In the genomic region with DNA sequence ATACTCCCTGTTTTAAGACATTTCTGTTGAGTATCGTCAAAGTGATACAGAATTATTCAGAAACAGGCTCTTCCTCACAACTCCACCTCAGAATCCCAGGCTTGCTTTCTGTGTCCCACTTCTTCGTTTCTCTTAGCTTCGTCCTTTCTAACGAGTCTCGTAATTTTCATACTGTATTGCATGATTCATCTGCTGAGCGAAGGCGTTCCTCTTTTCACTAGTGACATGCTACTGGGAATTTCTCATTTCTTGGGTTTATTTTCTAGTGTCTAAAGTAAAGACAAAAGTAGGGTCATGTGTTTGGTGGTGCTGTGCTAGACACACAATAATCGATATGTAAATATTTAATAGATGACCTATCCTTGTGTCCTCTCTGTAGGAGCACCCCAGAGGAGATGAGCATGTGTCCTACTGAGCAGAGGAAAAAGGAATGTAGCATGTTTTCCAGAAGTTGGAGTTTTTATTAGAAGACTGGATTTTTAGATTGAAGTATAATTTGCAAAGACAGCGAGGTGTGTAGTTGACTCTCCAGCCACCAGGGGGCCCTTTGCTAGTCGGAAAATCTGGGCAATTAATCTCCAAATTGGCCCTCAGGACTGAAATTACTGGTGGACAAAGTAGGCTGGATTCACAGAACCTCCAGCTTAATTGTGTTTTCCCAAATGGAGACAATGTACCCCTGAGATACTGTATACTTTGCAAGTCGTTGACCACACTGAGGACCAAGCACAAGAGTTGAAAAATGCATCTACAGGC, we compare ENCODE assay signal across 10 mouse cellular contexts. TPM values are rescaled to one million over a fixed set of nuclear protein-coding genes. Genes with fewer than 3 reads are reported as not detected.
DNase-seq lines count a peak whose midpoint lies in the region; ATAC-seq lines count a peak whose summit lies in the region.
"Had no signal": no experiment of that assay in that cellular context is flagged by ENCODE, and none has a peak within 500 bp of the region (broad histone marks: within the 10 kb centered on the region; RNA-seq: fewer than 3 reads in every experiment).

No protein-coding gene starts in this region.

- H3K27me3 ChIP-seq in forebrain, embryonic 14.5 days (replicated peaks; ENCODE audit: control insufficient read depth, insufficient read depth, low read length) = no peaks in the 10 kb centered on the region
- H3K27me3 ChIP-seq in forebrain, embryonic 13.5 days = no peaks in the 10 kb centered on the region
- H3K27me3 ChIP-seq in midbrain, embryonic 14.5 days (ENCODE audit: control insufficient read depth, insufficient read depth, low read length) = no peaks in the 10 kb centered on the region
- H3K27me3 ChIP-seq in midbrain, embryonic 13.5 days = no peaks in the 10 kb centered on the region
- H3K27me3 ChIP-seq: heart, embryonic 13.5 days; midbrain, embryonic 12.5 days had no signal

- no peaks in the 10 kb centered on the region for H3K9me3 ChIP-seq in forebrain, embryonic 14.5 days (replicated peaks; ENCODE audit: control insufficient read depth, low read length)
- H3K9me3 ChIP-seq in forebrain, embryonic 13.5 days (replicated peaks) = no peaks in the 10 kb centered on the region
- H3K9me3 ChIP-seq in midbrain, embryonic 14.5 days (ENCODE audit: control insufficient read depth, low read length) = no peaks in the 10 kb centered on the region
- H3K9me3 ChIP-seq in midbrain, embryonic 13.5 days = no peaks in the 10 kb centered on the region
- H3K9me3 ChIP-seq: heart, embryonic 13.5 days; midbrain, embryonic 12.5 days had no signal

- no peak overlapping the region for H3K4me2 ChIP-seq in forebrain, embryonic 14.5 days (ENCODE audit: low read length)
- no peak overlapping the region for H3K4me2 ChIP-seq in forebrain, embryonic 13.5 days
- H3K4me2 ChIP-seq in midbrain, embryonic 14.5 days (ENCODE audit: low read length) = no peak overlapping the region
- no peak overlapping the region for H3K4me2 ChIP-seq in midbrain, embryonic 13.5 days (replicated peaks)
- H3K4me2 ChIP-seq: heart, embryonic 13.5 days; midbrain, embryonic 12.5 days had no signal

- no peak overlapping the region for H3K27ac ChIP-seq in forebrain, embryonic 14.5 days (ENCODE audit: low read depth, low read length)
- no peak overlapping the region for H3K27ac ChIP-seq in forebrain, embryonic 13.5 days
- H3K27ac ChIP-seq in midbrain, embryonic 14.5 days (replicated peaks; ENCODE audit: low read depth, low read length) = no peak overlapping the region
- H3K27ac ChIP-seq in midbrain, embryonic 13.5 days = no peak overlapping the region
- H3K27ac ChIP-seq: heart, embryonic 13.5 days; midbrain, embryonic 12.5 days had no signal

- H3K36me3 ChIP-seq in forebrain, embryonic 14.5 days (ENCODE audit: control insufficient read depth, insufficient read depth, low read length) = no peaks in the 10 kb centered on the region
- H3K36me3 ChIP-seq in forebrain, embryonic 13.5 days (ENCODE audit: poor library complexity, severe bottlenecking) = no peaks in the 10 kb centered on the region
- H3K36me3 ChIP-seq in midbrain, embryonic 14.5 days (ENCODE audit: control insufficient read depth, insufficient read depth, low read length) = no peaks in the 10 kb centered on the region
- no peaks in the 10 kb centered on the region for H3K36me3 ChIP-seq in midbrain, embryonic 13.5 days
- H3K36me3 ChIP-seq: heart, embryonic 13.5 days; midbrain, embryonic 12.5 days had no signal

- intact Hi-C loops in heart, postnatal 14 days (cut with DNase I) = loop anchor here (1.0 to 5.0 kb wide), 4 partner anchors 125 to 397 kb away; no protein-coding TSS in a partner anchor

- peak; percentile 53 for DNase-seq in forebrain, embryonic 14.5 days (ENCODE audit: low spot score)
- DNase-seq in midbrain, embryonic 14.5 days = peak; percentile 62
- DNase-seq in adrenal gland, postnatal 25 days = peak; percentile 67
- DNase-seq in heart, postnatal 14 days = peak; percentile 67 to 75
- no peak for DNase-seq in ovary, postnatal 10 days (ENCODE audit: low spot score)

- no peaks in the 10 kb centered on the region for H3K4me1 ChIP-seq in forebrain, embryonic 14.5 days (ENCODE audit: control insufficient read depth, insufficient read depth, low read length)
- no peaks in the 10 kb centered on the region for H3K4me1 ChIP-seq in forebrain, embryonic 13.5 days
- no peaks in the 10 kb centered on the region for H3K4me1 ChIP-seq in midbrain, embryonic 14.5 days (ENCODE audit: control insufficient read depth, insufficient read depth, low read length)
- H3K4me1 ChIP-seq in midbrain, embryonic 13.5 days (replicated peaks) = no peaks in the 10 kb centered on the region
- H3K4me1 ChIP-seq: heart, embryonic 13.5 days; midbrain, embryonic 12.5 days had no signal

- WGBS in forebrain, embryonic 14.5 days = 75% methylated on average over 11 of the region's 11 CpGs
- 76% methylated on average over 11 of the region's 11 CpGs for WGBS in forebrain, embryonic 13.5 days
- 78% methylated on average over 11 of the region's 11 CpGs for WGBS in midbrain, embryonic 14.5 days
- WGBS in midbrain, embryonic 13.5 days = 80% methylated on average over 11 of the region's 11 CpGs

- H3K4me3 ChIP-seq in forebrain, embryonic 14.5 days (ENCODE audit: low read depth, low read length) = no peak overlapping the region
- no peak overlapping the region for H3K4me3 ChIP-seq in forebrain, embryonic 13.5 days
- H3K4me3 ChIP-seq in midbrain, embryonic 14.5 days (replicated peaks; ENCODE audit: low read depth, low read length) = no peak overlapping the region
- H3K4me3 ChIP-seq in midbrain, embryonic 13.5 days (replicated peaks) = no peak overlapping the region
- H3K4me3 ChIP-seq: heart, embryonic 13.5 days; midbrain, embryonic 12.5 days had no signal

- H3K9ac ChIP-seq in forebrain, embryonic 14.5 days (ENCODE audit: low read length) = no peak overlapping the region
- H3K9ac ChIP-seq in forebrain, embryonic 13.5 days = no peak overlapping the region
- no peak overlapping the region for H3K9ac ChIP-seq in midbrain, embryonic 14.5 days (replicated peaks; ENCODE audit: low read length)
- H3K9ac ChIP-seq in midbrain, embryonic 13.5 days (replicated peaks) = no peak overlapping the region
- H3K9ac ChIP-seq: heart, embryonic 13.5 days; midbrain, embryonic 12.5 days had no signal

- no peak for ATAC-seq in forebrain, embryonic 14.5 days
- no peak for ATAC-seq in forebrain, embryonic 13.5 days
- no peak for ATAC-seq in midbrain, embryonic 14.5 days (ENCODE audit: low FRiP score, low TSS enrichment)
- no peak for ATAC-seq in midbrain, embryonic 13.5 days
- ATAC-seq in megakaryocyte-erythroid progenitor cell, adult 5-6 weeks (replicated peaks; ENCODE audit: low FRiP score, low TSS enrichment, poor library complexity, severe bottlenecking) = peak; percentile 65

RNA-seq across cellular contexts. Expression of gene Mbnl2, which starts 11.9 kb away (rescaled TPM):
- 21.6 and 27.8 TPM in 2 replicates for polyA plus RNA-seq in forebrain, embryonic 14.5 days (2014; fragmentation: Nextera tagmentation; extraction: Ambion mirVana)
- polyA plus RNA-seq in forebrain, embryonic 13.5 days (2015; fragmentation: Nextera tagmentation; extraction: Ambion mirVana) = 18.7 and 19.4 TPM in 2 replicates
- 13.0 and 22.5 TPM in 2 replicates for polyA plus RNA-seq in midbrain, embryonic 14.5 days (2014; fragmentation: Nextera tagmentation; extraction: Ambion mirVana)
- polyA plus RNA-seq in midbrain, embryonic 13.5 days (2015; fragmentation: Nextera tagmentation; extraction: Ambion mirVana) = 17.2 and 17.6 TPM in 2 replicates
- 202 and 226 TPM in 2 replicates for total RNA-seq in adrenal gland, postnatal 25 days (2021)
- total RNA-seq in heart, postnatal 14 days (2021) = 100 to 1,000 TPM; 237 to 252 TPM
- total RNA-seq in megakaryocyte-erythroid progenitor cell, adult 5-6 weeks (2014; fragmentation: Nextera tagmentation) = 27.2 and 33.1 TPM in 2 replicates
- total RNA-seq in megakaryocyte-erythroid progenitor cell, adult 5-6 weeks (2017) = 35.3 and 44.1 TPM in 2 replicates
